Mouse (Mus musculus) embryonic facial prominence, embryonic 11.5 days (tissue): ENCODE data around the gene Podnl1. TPM values are rescaled to one million over a fixed set of nuclear protein-coding genes. Genes with fewer than 3 reads are reported as not detected.

Source experiments
- ATAC-seq: fragments of 200-750 bp; cut with Nextera tagmentation; replicated peaks from 2 replicates; pipeline ENCODE4 v1.8.0; 2017; ENCODE audit warnings: low read depth; ENCODE audit not compliant: insufficient number of reproducible peaks, low FRiP score, low TSS enrichment
- DNase-seq: peaks from one replicate; pipeline ENCODE4 v3.0.0-alpha.2; 2015; ENCODE audit warnings: low spot score
- H3K27ac ChIP-seq: fragments of 300-500 bp; sonication (generic); replicated peaks from 2 replicates; pipeline ENCODE4 v1.5.1; 2014; ENCODE audit warnings: mild to moderate bottlenecking, low read depth, low read length, control low read depth
- H3K27me3 ChIP-seq: fragments of 300-500 bp; sonication (generic); 2 replicates; pipeline ENCODE4 v1.6.1; 2014; ENCODE audit warnings: mild to moderate bottlenecking, low read length, moderate library complexity, mixed read lengths; ENCODE audit not compliant: control insufficient read depth, insufficient read depth
- H3K36me3 ChIP-seq: fragments of 300-500 bp; sonication (generic); replicated peaks from 2 replicates; pipeline ENCODE4 v1.6.1; 2014; ENCODE audit warnings: low read depth, mild to moderate bottlenecking, low read length, moderate library complexity, mixed read lengths; ENCODE audit not compliant: control insufficient read depth, insufficient read depth
- H3K4me1 ChIP-seq: fragments of 300-500 bp; sonication (generic); 2 replicates; pipeline ENCODE4 v1.6.1; 2014; ENCODE audit warnings: low read length, mixed read lengths; ENCODE audit not compliant: control insufficient read depth, insufficient read depth
- H3K4me2 ChIP-seq: fragments of 300-500 bp; sonication (generic); 2 replicates; pipeline ENCODE4 v1.6.1; 2014; ENCODE audit warnings: low read depth, mild to moderate bottlenecking, control low read depth, low read length, moderate library complexity
- H3K4me3 ChIP-seq: fragments of 300-500 bp; sonication (generic); 2 replicates; pipeline ENCODE4 v1.5.1; 2014; ENCODE audit warnings: low read depth, low read length, control low read depth
- H3K9ac ChIP-seq: fragments of 300-500 bp; sonication (generic); replicated peaks from 2 replicates; pipeline ENCODE4 v1.6.1; 2014; ENCODE audit warnings: mild to moderate bottlenecking, control low read depth, low read length
- H3K9me3 ChIP-seq: fragments of 300-500 bp; sonication (generic); replicated peaks from 2 replicates; pipeline ENCODE4 v1.6.1; 2016; ENCODE audit warnings: mild to moderate bottlenecking, low read length, inconsistent platforms, mixed read lengths; ENCODE audit not compliant: control insufficient read depth
- WGBS: fragments of 180-500 bp; shearing (Covaris S2); extraction: QIAGEN DNeasy Blood & Tissue Kit; methylation state at CpG from one replicate; pipeline ENCODE4 v1.1.7; 2014; 5-methylcytosine and 5-hydroxymethylcytosine counted together
- polyA plus RNA-seq: library from polyadenylated mRNA; unstranded; fragments of >200 nt; fragmentation: Nextera tagmentation; extraction: Ambion mirVana; gene quantifications from 2 replicates; pipeline ENCODE4 v1.2.1, GENCODE M21; 2014

Podnl1 gene
- 0.14 TPM in 1 of 2 replicates, not detected in the other for polyA plus RNA-seq

DNA sequence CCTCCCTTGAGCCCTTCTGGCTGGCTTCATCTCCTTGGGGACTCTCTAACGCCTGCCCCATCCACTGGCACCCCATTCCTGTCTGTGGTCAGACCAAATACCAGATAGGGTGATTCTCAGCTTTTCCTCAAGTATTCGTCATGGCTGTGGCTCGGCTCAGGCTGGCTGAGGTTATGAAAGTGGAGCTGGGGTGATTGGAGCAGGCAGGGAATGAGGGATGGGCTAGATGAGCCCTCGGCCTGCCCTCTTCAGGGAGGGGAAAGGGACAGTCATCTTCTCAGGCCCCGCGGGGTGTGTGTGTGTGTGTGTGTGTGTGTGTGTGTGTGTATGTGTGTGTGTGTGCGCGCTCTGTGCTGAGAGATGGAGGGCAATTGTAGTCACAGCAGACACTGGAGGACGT is at the start of gene Podnl1:
TSS of gene Podnl1 (plus strand) at position 334 of the 400 bp plus-strand sequence.
- H3K9ac ChIP-seq: no peak within 1 kb of the TSS
- H3K4me2 ChIP-seq: no peak within 1 kb of the TSS
- H3K4me3 ChIP-seq: no peak within 1 kb of the TSS
- H3K36me3 ChIP-seq: no peaks in the 10 kb centered on the region
- DNase-seq (no peak), ATAC-seq (no peak)
- H3K27ac ChIP-seq: no peak within 1 kb of the TSS
- H3K9me3 ChIP-seq: no peaks in the 10 kb centered on the region
- no peaks in the 10 kb centered on the region for H3K4me1 ChIP-seq
- WGBS: 48% methylated on average over 9 of the region's 9 CpGs
- no peaks in the 10 kb centered on the region for H3K27me3 ChIP-seq

DNA sequence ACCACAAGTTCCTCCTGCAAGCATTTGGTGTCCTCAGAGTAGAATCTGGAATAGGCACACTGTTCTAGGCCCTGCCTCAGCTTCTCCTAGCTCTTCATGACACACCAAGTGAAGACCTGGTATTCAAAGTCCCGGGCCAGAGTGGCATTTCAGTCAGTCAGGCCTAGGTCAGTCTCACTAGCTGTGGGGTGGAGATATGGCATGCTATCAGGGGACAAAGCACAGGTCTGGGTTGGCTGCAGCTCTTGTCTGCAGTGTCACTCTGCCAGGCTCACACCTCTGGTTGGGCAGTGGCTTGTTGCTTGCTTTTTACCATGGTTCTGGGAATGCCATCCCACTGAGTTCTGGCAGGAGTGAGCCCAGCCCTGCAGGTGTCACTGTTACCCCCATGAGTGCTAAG is 49.4 kb upstream of the Podnl1 start:
- Histone ChIP-seq H3K27me3 (no peaks in the 10 kb centered on the region), H3K36me3 (no peaks in the 10 kb centered on the region), H3K9me3 (no peaks in the 10 kb centered on the region), H3K4me2 (no peak overlapping the region), H3K9ac (no peak overlapping the region), H3K27ac (no peak overlapping the region), H3K4me1 (no peaks in the 10 kb centered on the region), H3K4me3 (no peak overlapping the region)
- 79% methylated on average over 1 of the region's 1 CpGs for WGBS
- ATAC-seq: no peak
- DNase-seq: no peak

DNA sequence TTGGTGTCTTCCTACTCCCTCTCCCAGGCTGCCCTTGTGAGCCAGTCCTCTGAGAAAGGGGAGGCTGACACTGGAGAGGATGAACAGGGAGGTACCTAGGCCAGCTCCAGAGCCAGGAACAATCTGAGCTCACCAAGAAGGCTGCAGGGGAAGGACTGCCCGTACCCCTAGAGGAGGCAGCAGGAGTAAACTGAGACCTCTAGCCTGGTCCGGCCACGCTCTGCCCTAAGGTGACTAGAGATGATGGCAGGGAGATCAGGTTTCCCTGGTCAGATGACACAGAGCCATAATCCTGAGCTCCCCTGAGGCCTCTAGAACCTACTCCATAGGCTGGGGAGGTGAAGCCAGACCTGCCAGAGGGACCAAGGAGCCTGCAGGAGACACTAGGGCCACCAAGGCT is 48.9 kb upstream of the Podnl1 start:
- ATAC-seq (no peak), DNase-seq (no peak)
- WGBS: 47% methylated on average over 3 of the region's 3 CpGs
- Histone ChIP-seq H3K27me3 (no peaks in the 10 kb centered on the region), H3K4me3 (no peak overlapping the region), H3K27ac (no peak overlapping the region), H3K9me3 (no peaks in the 10 kb centered on the region), H3K4me1 (no peaks in the 10 kb centered on the region), H3K36me3 (no peaks in the 10 kb centered on the region), H3K4me2 (no peak overlapping the region), H3K9ac (no peak overlapping the region)

DNA sequence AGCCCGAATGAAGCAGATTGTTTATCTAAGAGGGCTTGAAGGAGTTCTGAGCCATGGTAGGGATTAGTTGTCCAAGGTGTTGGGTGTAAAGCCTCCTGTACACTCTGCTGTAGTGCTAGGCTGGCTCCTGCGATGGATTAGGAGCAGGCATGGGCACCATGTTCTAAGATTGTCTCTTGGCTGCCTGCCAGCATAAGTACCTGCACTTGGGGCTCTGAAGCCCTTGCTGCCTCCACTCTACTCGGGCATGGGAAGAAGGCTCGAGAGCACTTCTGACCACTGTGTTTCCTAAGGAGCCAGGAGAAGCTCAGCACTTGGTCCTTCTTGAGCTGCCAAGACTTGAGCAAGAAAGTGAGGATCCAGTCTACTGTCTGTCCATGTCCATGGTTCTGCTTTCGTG is 46.6 kb upstream of the Podnl1 start:
- no peaks in the 10 kb centered on the region for H3K27me3 ChIP-seq
- no peak for ATAC-seq
- no peaks in the 10 kb centered on the region for H3K4me1 ChIP-seq
- H3K4me2 ChIP-seq: no peak overlapping the region
- no peak overlapping the region for H3K9ac ChIP-seq
- no peak overlapping the region for H3K27ac ChIP-seq
- 90% methylated on average over 5 of the region's 5 CpGs for WGBS
- H3K36me3 ChIP-seq: peaks cover 3% of the 10 kb centered on the region; the same call in 1 of the 2 replicates
- no peak for DNase-seq
- H3K9me3 ChIP-seq: no peaks in the 10 kb centered on the region
- no peak overlapping the region for H3K4me3 ChIP-seq

DNA sequence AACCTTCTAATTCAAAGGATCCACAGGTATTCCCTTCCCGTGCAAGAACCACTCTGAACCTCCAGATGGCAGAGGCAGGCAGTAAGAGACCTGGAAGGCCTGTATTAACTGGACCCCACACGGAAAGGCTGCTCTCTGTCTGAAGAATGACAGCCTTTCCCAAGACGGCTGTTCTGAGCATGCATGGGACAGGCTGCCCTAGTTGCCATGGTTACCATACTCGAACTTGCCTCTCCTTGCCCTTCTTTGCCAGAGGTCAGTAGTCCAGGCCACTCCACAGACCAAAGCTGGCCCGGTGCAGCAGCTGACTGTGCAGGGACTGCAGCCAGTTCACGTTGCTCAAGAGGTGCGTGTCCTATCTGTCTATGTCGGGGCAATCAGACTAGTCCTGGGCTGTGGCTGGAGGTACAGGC is 42.0 kb upstream of the Podnl1 start:
- DNase-seq: peak; percentile 33
- H3K36me3 ChIP-seq: peaks cover 8% of the 10 kb centered on the region
- H3K9me3 ChIP-seq: no peaks in the 10 kb centered on the region
- H3K9ac ChIP-seq: no peak overlapping the region
- no peaks in the 10 kb centered on the region for H3K27me3 ChIP-seq
- WGBS: 27% methylated on average over 8 of the region's 8 CpGs
- H3K4me2 ChIP-seq: no peak overlapping the region
- no peak overlapping the region for H3K27ac ChIP-seq
- no peaks in the 10 kb centered on the region for H3K4me1 ChIP-seq
- peak; percentile 54; the same call in 1 of the 2 replicates for ATAC-seq
- no peak overlapping the region for H3K4me3 ChIP-seq

DNA sequence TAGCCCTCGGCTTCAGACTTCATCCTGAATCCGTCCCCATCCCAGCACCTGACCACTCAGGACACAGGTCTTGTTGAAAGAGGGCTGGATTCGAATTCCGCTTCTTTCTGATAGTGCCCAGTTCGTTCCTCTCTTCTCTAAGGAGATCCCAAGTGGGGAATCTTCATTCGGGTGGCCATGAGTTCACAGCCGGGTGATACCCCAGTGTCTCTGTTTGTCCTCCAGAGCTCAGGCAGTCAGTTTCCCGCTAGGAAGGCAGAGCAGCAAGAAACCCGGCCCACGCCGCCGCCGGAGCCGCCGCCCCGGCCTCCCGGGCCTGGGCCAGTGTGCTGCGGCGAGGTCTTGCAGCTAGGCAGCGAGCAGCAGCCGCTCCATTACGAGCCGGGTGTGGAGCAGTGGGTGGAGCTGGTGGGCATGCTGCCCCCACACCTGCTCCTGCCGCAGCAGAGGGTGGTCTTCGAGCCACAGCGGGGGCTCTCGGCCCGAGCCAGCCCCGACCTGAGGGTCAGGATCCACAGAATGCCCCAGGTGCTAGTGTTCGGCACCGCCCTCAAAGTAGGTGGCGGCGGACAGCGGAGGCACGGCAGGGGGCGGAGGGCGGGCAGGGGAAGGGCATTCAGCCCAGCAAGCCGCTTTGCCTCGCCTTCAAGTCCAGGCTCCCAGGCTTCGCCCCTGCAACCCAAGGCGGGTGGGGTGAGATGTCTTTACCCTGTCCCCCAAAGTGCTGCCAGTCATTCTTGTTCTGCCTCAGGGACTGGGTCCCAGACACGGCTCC is 41.3 kb upstream of the Podnl1 start:
- ATAC-seq: no peak
- no peaks in the 10 kb centered on the region for H3K4me1 ChIP-seq
- no peak overlapping the region for H3K9ac ChIP-seq
- no peak overlapping the region for H3K4me2 ChIP-seq
- H3K36me3 ChIP-seq: peaks cover 8% of the 10 kb centered on the region
- no peaks in the 10 kb centered on the region for H3K9me3 ChIP-seq
- no peak for DNase-seq
- no peak overlapping the region for H3K27ac ChIP-seq
- no peak overlapping the region for H3K4me3 ChIP-seq
- WGBS: 39% methylated on average over 36 of the region's 42 CpGs
- H3K27me3 ChIP-seq: no peaks in the 10 kb centered on the region

DNA sequence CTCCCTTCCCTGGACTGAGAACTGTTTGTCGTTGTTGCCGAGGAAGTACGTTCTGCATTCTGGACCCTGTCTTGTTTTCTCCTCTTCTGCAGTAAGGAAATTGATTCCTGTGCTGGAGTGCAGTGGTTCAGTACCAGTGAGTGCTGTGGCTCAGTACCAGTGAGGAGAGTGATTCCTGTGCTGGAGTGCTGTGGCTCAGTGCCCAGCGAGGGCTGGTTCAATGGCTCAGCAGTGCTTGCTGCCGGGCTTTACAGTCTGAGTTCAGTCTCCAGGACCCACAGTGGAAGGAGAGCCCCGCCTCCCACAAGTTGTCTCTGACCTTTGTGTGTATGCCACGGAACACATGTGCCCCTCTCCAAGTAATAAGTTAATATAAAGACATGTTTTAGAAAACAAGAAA is 38.6 kb upstream of the Podnl1 start:
- Histone ChIP-seq H3K27me3 (no peaks in the 10 kb centered on the region), H3K4me3 (no peak overlapping the region), H3K36me3 (peaks cover 8% of the 10 kb centered on the region), H3K9me3 (no peaks in the 10 kb centered on the region), H3K9ac (no peak overlapping the region), H3K4me1 (no peaks in the 10 kb centered on the region), H3K27ac (no peak overlapping the region), H3K4me2 (no peak overlapping the region)
- DNase-seq (no peak), ATAC-seq (no peak)
- WGBS: 88% methylated on average over 7 of the region's 7 CpGs

DNA sequence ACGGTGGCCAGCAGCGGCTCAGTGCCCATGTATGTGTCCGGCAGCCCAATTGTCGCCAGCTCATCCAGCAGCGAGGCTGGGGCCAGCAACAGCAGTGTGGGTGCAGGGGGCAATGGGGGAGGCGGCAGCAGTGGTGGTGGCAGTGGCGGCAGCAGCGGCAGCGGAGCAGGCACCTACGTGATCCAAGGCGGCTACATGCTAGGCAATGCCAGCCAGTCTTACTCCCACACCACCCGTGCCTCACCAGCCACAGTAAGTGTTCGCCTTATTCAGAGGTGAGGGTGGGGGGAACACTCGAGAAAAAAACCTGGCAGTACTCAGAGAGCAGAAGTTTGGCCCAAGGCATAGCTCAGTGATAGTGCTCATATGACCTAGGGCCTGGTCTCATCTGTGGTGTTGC is 38.0 kb upstream of the Podnl1 start:
- ATAC-seq (no peak), DNase-seq (no peak)
- no peaks in the 10 kb centered on the region for H3K9me3 ChIP-seq
- H3K27ac ChIP-seq: no peak overlapping the region
- no peaks in the 10 kb centered on the region for H3K27me3 ChIP-seq
- peaks cover 6% of the 10 kb centered on the region for H3K36me3 ChIP-seq
- H3K4me3 ChIP-seq: no peak overlapping the region
- H3K4me1 ChIP-seq: no peaks in the 10 kb centered on the region
- 93% methylated on average over 14 of the region's 14 CpGs for WGBS
- no peak overlapping the region for H3K4me2 ChIP-seq
- H3K9ac ChIP-seq: no peak overlapping the region
